Mouse (Mus musculus): ENCODE results near the gene Il11ra2. TPM values are rescaled to one million over a fixed set of nuclear protein-coding genes. Genes with fewer than 3 reads are reported as not detected.
"Not testable (repeated sequence)": the region's sequence is repeated elsewhere in the genome, so short reads cannot be mapped to it uniquely, and the experiment has no call there.

Gene Il11ra2
- polyA plus RNA-seq (2015; fragmentation: Nextera tagmentation; extraction: Ambion mirVana) = not detected in 2 replicates

DNA sequence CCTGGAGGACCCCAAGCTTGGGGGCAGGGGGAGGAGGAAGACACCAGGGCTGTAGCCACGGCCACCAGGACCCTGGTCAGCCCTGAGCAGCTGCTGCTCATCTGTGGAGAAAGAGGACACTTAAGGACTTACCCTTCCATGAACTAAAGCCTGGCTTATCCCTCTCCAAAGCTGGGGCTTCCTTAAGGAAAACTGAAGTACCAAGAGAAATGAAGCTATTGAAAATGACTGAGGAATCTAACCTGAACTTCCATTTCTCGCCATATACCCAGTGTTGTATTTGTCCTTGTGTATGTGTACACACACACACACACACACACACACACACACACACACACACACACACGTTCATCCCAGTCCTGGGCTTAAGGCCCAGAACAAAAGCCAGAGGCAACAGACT, at the start of gene Il11ra2:
Il11ra2 (minus strand) TSS at position 101 of the 400 bp plus-strand sequence.
- H3K27ac ChIP-seq; H3K4me2 ChIP-seq (replicated peaks); H3K9me3 ChIP-seq; H3K4me3 ChIP-seq (replicated peaks); ATAC-seq; H3K27me3 ChIP-seq; H3K9ac ChIP-seq (replicated peaks); H3K4me1 ChIP-seq (replicated peaks); H3K36me3 ChIP-seq: not testable (repeated sequence)
- WGBS = no CpG with 5 or more reads among the region's 3 CpGs

DNA sequence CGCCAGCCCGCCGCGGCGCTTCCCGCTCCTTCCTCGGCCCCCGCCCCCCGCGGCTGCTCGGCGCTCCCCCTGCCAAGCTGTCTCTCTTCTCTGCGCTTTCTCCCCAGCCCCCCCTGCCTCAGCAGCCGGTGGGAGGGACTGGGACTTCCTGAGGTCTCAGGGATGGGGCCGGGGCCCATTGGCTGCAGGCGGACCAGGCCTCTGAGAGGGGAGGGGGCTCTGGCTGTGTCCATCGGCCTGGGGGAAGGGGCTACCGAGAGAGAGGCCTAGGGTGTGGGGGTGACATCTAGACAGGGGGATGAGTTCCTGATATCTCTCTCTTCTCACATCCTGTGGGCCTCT, 20.5 kb upstream of the Il11ra2 start:
- H3K4me2 ChIP-seq (replicated peaks); H3K36me3 ChIP-seq; H3K9me3 ChIP-seq; H3K4me1 ChIP-seq (replicated peaks); H3K9ac ChIP-seq (replicated peaks); H3K27me3 ChIP-seq; H3K27ac ChIP-seq; H3K4me3 ChIP-seq (replicated peaks): not testable (repeated sequence)
- WGBS = no CpG with 5 or more reads among the region's 18 CpGs
- peak; percentile 63 for ATAC-seq

DNA sequence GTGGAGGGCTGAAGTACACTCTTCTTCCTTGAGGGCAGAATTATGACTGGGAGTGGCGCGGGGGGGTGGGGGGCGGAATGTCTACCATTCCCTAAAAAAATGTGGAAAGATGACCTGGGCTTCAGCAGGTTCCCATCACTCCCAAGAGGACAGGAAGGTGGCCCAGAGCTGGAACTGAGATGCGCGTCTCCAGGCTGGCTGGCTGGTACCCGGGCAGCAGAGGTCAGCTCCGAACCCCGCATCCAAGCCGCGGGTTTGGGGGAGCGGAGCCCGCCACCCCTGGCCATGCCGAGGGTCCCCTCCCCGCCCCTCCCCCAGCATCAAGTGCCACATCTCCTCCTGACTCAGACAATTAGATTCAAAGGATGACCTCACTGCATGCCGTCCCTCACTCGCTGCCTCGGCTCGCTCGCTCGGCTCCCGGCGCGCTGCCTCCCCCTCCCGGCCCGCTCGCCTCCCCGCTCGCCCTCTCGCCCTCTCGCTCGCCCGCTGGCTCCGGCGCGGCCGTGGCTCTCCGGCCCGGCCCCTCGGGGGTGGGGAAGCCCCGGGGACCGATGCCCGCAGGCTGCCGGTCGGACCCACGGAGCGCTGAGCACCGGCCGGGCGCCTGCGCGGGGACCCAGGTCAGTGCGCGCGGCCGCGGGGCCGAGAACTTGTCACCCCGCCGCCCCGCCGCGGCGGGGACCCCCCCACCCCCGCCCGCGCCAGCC, 19.9 kb upstream of the Il11ra2 start:
- H3K9me3 ChIP-seq; H3K9ac ChIP-seq (replicated peaks); H3K4me3 ChIP-seq (replicated peaks); H3K4me1 ChIP-seq (replicated peaks); H3K36me3 ChIP-seq; H3K27ac ChIP-seq; H3K27me3 ChIP-seq; H3K4me2 ChIP-seq (replicated peaks): not testable (repeated sequence)
- ATAC-seq = peak; percentile 64
- no CpG with 5 or more reads among the region's 66 CpGs for WGBS

DNA sequence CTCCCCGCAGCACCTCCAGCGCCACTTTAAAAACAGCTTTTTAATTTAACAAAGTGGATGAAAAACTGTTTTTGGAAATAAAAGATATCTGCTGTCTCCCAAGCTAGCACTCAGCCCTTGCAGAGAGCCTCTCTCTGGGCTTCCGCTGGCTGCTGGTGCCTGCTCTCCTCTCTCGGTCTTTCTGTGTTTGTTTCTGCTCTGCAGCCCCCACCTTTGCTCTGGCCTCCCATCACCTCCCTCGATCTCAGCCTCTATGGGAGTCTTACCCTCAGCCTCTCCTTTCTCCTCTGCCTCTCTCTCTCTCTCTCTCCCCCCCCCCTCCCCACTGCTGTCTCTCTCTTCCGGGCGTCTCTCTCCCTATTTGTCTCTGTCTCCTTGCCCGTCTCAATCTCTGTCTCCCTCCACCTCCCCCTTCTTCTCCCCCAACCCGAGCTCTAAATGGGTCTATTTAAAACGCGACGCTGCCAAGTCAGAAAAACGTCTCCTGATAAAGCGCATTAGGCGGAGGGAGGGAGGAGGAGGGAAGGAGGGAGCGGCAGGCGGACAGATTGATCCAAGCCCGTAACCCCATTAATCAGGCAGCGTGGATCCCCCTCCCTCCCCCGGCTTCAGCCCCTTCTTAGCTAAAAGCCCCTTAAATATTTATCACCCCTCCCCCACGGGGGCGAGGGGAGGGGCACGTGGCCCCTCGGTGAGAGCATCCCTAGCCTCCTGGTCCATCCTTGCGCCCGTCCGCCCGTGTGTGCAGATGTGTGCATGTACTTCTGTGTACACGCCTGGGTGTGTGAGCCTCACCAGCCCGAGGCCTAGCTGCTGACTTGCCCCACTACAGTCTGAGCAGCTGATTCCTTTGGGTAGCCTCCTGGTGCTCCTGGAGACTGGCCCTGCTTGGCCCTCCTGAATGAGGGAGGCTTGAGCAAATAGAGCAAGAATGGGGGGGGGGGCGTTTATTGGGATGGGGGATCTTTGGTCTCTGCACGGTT, 19.0 kb upstream of the Il11ra2 start:
- H3K9me3 ChIP-seq; H3K4me3 ChIP-seq (replicated peaks); H3K4me1 ChIP-seq (replicated peaks); H3K27me3 ChIP-seq; H3K27ac ChIP-seq; H3K36me3 ChIP-seq; H3K4me2 ChIP-seq (replicated peaks); H3K9ac ChIP-seq (replicated peaks): not testable (repeated sequence)
- peak; percentile 80 for ATAC-seq
- no CpG with 5 or more reads among the region's 32 CpGs for WGBS

DNA sequence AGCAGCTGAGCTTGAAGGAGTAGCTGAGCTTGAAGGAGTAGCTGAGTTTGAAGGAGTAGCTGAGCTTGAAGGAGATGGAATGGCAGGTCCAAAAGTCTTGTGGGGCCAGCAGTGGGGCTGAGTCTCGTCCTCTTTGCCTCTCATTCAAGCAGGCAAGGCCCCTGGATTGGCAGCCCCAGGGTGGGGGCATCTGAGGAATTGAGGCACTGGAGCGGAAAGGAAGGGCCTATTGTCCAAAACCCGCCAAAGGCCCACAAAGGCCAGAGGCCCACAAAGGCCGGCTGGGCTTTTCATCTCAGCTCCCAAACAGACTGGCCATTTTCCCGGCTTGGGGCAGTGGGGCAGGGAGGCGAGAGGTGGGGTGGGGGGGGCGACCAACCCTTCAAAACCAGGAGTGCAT, 17.7 kb upstream of the Il11ra2 start:
- H3K9ac ChIP-seq (replicated peaks); ATAC-seq: not testable (repeated sequence)
- no CpG with 5 or more reads among the region's 7 CpGs for WGBS

DNA sequence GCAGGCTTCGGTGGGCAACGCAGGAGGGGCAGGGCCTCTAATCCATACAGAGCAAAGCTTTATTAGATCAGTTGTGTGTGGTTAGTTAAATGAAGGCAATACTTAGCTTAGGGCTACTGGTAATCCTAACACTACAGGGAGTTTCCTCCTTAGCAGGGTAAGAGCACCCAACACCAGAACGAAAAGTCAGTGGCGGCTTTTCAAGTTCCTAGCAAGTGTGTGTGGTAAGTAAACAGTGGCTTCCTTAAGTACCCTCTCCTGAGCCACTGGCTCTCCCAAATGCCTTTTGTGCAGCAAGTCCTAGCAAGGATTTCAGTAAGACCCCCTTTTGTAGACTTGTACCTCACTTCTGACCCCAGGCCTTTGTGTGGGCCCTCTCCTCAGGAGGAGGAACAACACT, 13.7 kb upstream of the Il11ra2 start:
- not testable (repeated sequence) for H3K4me1 ChIP-seq (replicated peaks); H3K4me2 ChIP-seq (replicated peaks); H3K9me3 ChIP-seq; ATAC-seq; H3K9ac ChIP-seq (replicated peaks); H3K27ac ChIP-seq; H3K36me3 ChIP-seq; H3K27me3 ChIP-seq; H3K4me3 ChIP-seq (replicated peaks)
- no CpG with 5 or more reads among the region's 4 CpGs for WGBS

More for the DNA sequence above, 17.7 kb upstream of the Il11ra2 start:
- not testable (repeated sequence) for H3K9me3 ChIP-seq; H3K4me3 ChIP-seq (replicated peaks); H3K4me2 ChIP-seq (replicated peaks); H3K4me1 ChIP-seq (replicated peaks); H3K36me3 ChIP-seq; H3K27me3 ChIP-seq; H3K27ac ChIP-seq

DNA sequence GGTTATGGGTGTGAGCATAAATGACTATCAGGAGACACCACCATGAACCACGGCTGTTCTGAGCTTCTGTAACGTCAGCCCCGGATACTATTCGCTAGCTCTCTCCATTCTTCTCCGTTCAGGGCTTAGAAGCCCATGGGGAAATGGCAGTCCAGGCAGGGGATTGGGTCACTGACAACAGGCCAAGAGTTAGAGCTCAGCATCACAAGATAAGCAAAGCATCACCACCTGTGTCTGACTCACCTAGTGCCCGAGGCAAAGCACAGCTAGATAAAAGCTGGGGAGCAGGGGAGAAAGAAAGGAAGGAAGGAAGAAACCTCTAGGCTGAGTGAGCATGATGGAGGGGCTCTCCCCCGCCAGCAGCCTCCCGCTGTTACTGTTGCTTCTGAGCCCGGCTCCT, 6.7 kb downstream of the Il11ra2 start, which contains the start of gene Ccl27b:
Ccl27b (plus strand) TSS at position 301 of the 400 bp plus-strand sequence.
- ATAC-seq; H3K9me3 ChIP-seq; H3K27me3 ChIP-seq; H3K27ac ChIP-seq; H3K4me2 ChIP-seq (replicated peaks); H3K4me3 ChIP-seq (replicated peaks); H3K9ac ChIP-seq (replicated peaks); H3K4me1 ChIP-seq (replicated peaks); H3K36me3 ChIP-seq: not testable (repeated sequence)
- no CpG with 5 or more reads among the region's 9 CpGs for WGBS

DNA sequence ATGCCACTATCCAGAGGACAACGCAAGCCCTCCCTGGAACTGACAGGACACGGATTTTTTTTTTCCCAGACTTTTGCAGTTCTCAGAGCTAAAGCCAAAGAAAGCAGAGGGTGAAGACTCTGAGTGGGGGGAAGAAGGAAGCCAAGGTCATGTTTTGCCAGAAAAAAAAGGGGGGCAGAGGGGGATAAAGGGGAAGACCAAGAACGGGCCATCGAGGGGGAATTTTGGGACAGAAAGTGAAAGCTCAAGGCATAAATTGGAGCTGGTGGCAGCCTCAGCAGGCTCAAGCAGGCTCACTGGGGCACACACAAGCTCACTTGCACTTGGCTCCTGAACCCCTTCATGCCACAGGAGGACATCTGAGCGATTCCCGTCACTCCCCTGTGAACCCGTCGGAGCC, 32.3 kb downstream of the Il11ra2 start, which contains the start of gene Gm2564:
Gm2564 (plus strand) TSS at position 301 of the 400 bp plus-strand sequence.
- not testable (repeated sequence) for H3K27me3 ChIP-seq; H3K36me3 ChIP-seq; H3K9ac ChIP-seq (replicated peaks); H3K9me3 ChIP-seq; H3K4me1 ChIP-seq (replicated peaks); H3K4me2 ChIP-seq (replicated peaks); ATAC-seq; H3K27ac ChIP-seq; H3K4me3 ChIP-seq (replicated peaks)
- WGBS = no CpG with 5 or more reads among the region's 8 CpGs

DNA sequence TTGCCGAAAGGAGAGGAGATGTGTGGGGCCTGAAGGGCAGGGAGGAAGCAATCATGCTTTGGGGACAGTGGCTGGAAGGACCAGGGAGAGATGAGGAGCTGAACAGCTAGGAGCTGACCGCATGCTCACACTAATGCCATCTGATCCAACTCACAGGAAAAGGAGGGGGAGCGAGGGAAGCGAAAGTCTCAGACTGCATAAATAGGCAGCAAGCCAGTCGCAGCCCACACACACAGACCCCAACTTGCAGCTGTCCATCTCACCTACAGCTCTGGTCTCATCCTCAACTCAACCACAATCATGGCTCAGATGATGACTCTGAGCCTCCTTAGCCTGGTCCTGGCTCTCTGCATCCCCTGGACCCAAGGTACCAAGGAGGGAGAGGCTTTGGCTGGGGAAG, 49.8 kb downstream of the Il11ra2 start, which contains the start of gene Gm10591:
Gm10591 (plus strand) TSS at position 301 of the 400 bp plus-strand sequence.
- not testable (repeated sequence) for H3K4me3 ChIP-seq (replicated peaks); H3K27me3 ChIP-seq; ATAC-seq; H3K9me3 ChIP-seq; H3K4me1 ChIP-seq (replicated peaks); H3K9ac ChIP-seq (replicated peaks); H3K27ac ChIP-seq; H3K4me2 ChIP-seq (replicated peaks); H3K36me3 ChIP-seq
- WGBS = no CpG with 5 or more reads among the region's 5 CpGs

Other genes with a start within 250 kb of the Il11ra2 start
- gene Gm21586, start 222.5 kb downstream of the Il11ra2 start, polyA plus RNA-seq (2015; fragmentation: Nextera tagmentation; extraction: Ambion mirVana) = not detected in 2 replicates
- 0.08 TPM in 1 of 2 replicates, not detected in the other for gene Gm2163, start 195.1 kb downstream of the Il11ra2 start, polyA plus RNA-seq (2015; fragmentation: Nextera tagmentation; extraction: Ambion mirVana)
- gene Fam205a2, start 133.7 kb downstream of the Il11ra2 start, polyA plus RNA-seq (2015; fragmentation: Nextera tagmentation; extraction: Ambion mirVana) = not detected in 2 replicates
- gene Gm10591, start 49.7 kb downstream of the Il11ra2 start, polyA plus RNA-seq (2015; fragmentation: Nextera tagmentation; extraction: Ambion mirVana) = not detected in 2 replicates
- gene Gm2564, start 32.2 kb downstream of the Il11ra2 start, polyA plus RNA-seq (2015; fragmentation: Nextera tagmentation; extraction: Ambion mirVana) = not detected in 2 replicates
- not detected in 2 replicates for gene Ccl27b, start 6.6 kb downstream of the Il11ra2 start, polyA plus RNA-seq (2015; fragmentation: Nextera tagmentation; extraction: Ambion mirVana)
- 0.55 and 1.2 TPM in 2 replicates for gene 4930578G10Rik, start 73.7 kb upstream of the Il11ra2 start, polyA plus RNA-seq (2015; fragmentation: Nextera tagmentation; extraction: Ambion mirVana)
- gene Ccl19, start 94.7 kb upstream of the Il11ra2 start, polyA plus RNA-seq (2015; fragmentation: Nextera tagmentation; extraction: Ambion mirVana) = 0.45 TPM in 1 of 2 replicates, not detected in the other
- gene Ccl21a, start 112.1 kb upstream of the Il11ra2 start, polyA plus RNA-seq (2015; fragmentation: Nextera tagmentation; extraction: Ambion mirVana) = 0.63 TPM in 1 of 2 replicates, not detected in the other
- 0.08 TPM in 1 of 2 replicates, not detected in the other for gene Fam205a1, start 192.0 kb upstream of the Il11ra2 start, polyA plus RNA-seq (2015; fragmentation: Nextera tagmentation; extraction: Ambion mirVana)
- 0.35 and 0.43 TPM in 2 replicates for gene Gm12394, start 194.9 kb upstream of the Il11ra2 start, polyA plus RNA-seq (2015; fragmentation: Nextera tagmentation; extraction: Ambion mirVana)
- 1.2 and 1.7 TPM in 2 replicates for gene Fam205c, start 212.3 kb upstream of the Il11ra2 start, polyA plus RNA-seq (2015; fragmentation: Nextera tagmentation; extraction: Ambion mirVana)

Data from midbrain, embryonic 13.5 days (tissue).